Mouse (Mus musculus) hindbrain, embryonic 14.5 days (tissue): Measurements from ENCODE around the gene Gm17428. TPM values are rescaled to one million over a fixed set of nuclear protein-coding genes. Genes with fewer than 3 reads are reported as not detected.
"Not testable (repeated sequence)": the region's sequence is repeated elsewhere in the genome, so short reads cannot be mapped to it uniquely, and the experiment has no call there.

Experiments
- ATAC-seq: fragments of 200-750 bp; cut with Nextera tagmentation; 2 replicates; pipeline ENCODE4 v1.8.0; 2017; ENCODE audit warnings: moderate number of reproducible peaks, mild to moderate bottlenecking, moderate TSS enrichment, moderate library complexity; ENCODE audit not compliant: low FRiP score
- DNase-seq: peaks from one replicate; pipeline ENCODE4 v3.0.0-alpha.2; 2015; ENCODE audit warnings: low spot score
- H3K27ac ChIP-seq: fragments of 300-500 bp; sonication (generic); 2 replicates; pipeline ENCODE4 v1.5.1; 2014; ENCODE audit warnings: mild to moderate bottlenecking, moderate library complexity
- H3K27me3 ChIP-seq: fragments of 300-500 bp; sonication (generic); 2 replicates; pipeline ENCODE4 v1.6.1; 2014; ENCODE audit warnings: mild to moderate bottlenecking, low read length, mixed read lengths; ENCODE audit not compliant: control insufficient read depth, insufficient read depth
- H3K36me3 ChIP-seq: fragments of 300-500 bp; sonication (generic); replicated peaks from 2 replicates; pipeline ENCODE4 v1.6.1; 2014; ENCODE audit not compliant: control insufficient read depth, insufficient read depth
- H3K4me1 ChIP-seq: fragments of 300-500 bp; sonication (generic); replicated peaks from 2 replicates; pipeline ENCODE4 v1.6.1; 2014; ENCODE audit warnings: antibody characterized with exemption, low read length, mixed read lengths; ENCODE audit not compliant: control insufficient read depth, insufficient read depth
- H3K4me2 ChIP-seq: fragments of 300-500 bp; sonication (generic); replicated peaks from 2 replicates; pipeline ENCODE4 v1.6.1; 2014; ENCODE audit warnings: mild to moderate bottlenecking, moderate library complexity
- H3K4me3 ChIP-seq: fragments of 300-500 bp; sonication (generic); replicated peaks from 2 replicates; pipeline ENCODE4 v1.5.1; 2014; ENCODE audit warnings: mild to moderate bottlenecking, low read length
- H3K9ac ChIP-seq: fragments of 300-500 bp; sonication (generic); 2 replicates; pipeline ENCODE4 v1.6.1; 2014
- H3K9me3 ChIP-seq: fragments of 300-500 bp; sonication (generic); 2 replicates; pipeline ENCODE4 v1.6.1; 2016; ENCODE audit warnings: low read length; ENCODE audit not compliant: control insufficient read depth
- WGBS: fragments of 180-500 bp; shearing (Covaris S2); extraction: QIAGEN DNeasy Blood & Tissue Kit; methylation state at CpG from one replicate; pipeline ENCODE4 v1.1.7; 2014; 5-methylcytosine and 5-hydroxymethylcytosine counted together
- polyA plus RNA-seq: library from polyadenylated mRNA; unstranded; fragments of >200 nt; fragmentation: Nextera tagmentation; extraction: Ambion mirVana; gene quantifications from 2 replicates; pipeline ENCODE4 v1.2.1, GENCODE M21; 2014

Gm17428 gene
- polyA plus RNA-seq, 1 experiment from 2014 or later = not detected

- not testable (repeated sequence) for H3K27ac ChIP-seq, H3K9me3 ChIP-seq, H3K4me1 ChIP-seq, H3K36me3 ChIP-seq, H3K27me3 ChIP-seq, ATAC-seq, H3K4me3 ChIP-seq, H3K9ac ChIP-seq, H3K4me2 ChIP-seq, DNase-seq
- WGBS = 93% methylated on average over 11 of the region's 11 CpGs
Measured at GRCm38 (mm10) chr14:54947008-54947407, 29.7 kb upstream of the Gm17428 start.

- H3K4me1 ChIP-seq = no peaks in the 10 kb centered on the region
- no peak for DNase-seq
- H3K4me3 ChIP-seq = no peak overlapping the region
- H3K4me2 ChIP-seq = no peak overlapping the region
- ATAC-seq = no peak
- H3K36me3 ChIP-seq = no peaks in the 10 kb centered on the region
- WGBS = 88% methylated on average over 9 of the region's 9 CpGs
- H3K27ac ChIP-seq = no peak overlapping the region
- no peaks in the 10 kb centered on the region for H3K9me3 ChIP-seq
- no peaks in the 10 kb centered on the region for H3K27me3 ChIP-seq
- H3K9ac ChIP-seq = no peak overlapping the region
Measured at GRCm38 (mm10) chr14:54948781-54949180, 28.0 kb upstream of the Gm17428 start.

- Histone ChIP-seq H3K4me2 (no peak overlapping the region), H3K9me3 (no peaks in the 10 kb centered on the region), H3K27me3 (no peaks in the 10 kb centered on the region), H3K9ac (no peak overlapping the region), H3K27ac (no peak overlapping the region), H3K4me3 (no peak overlapping the region), H3K36me3 (no peaks in the 10 kb centered on the region), H3K4me1 (no peaks in the 10 kb centered on the region)
- ATAC-seq = no peak
- no peak for DNase-seq
- 62% methylated on average over 12 of the region's 12 CpGs for WGBS
Measured at GRCm38 (mm10) chr14:54950493-54950892, 26.2 kb upstream of the Gm17428 start.

GRCm38 (mm10) chr14:54951587-54951986 lies 25.1 kb upstream of the Gm17428 start:
- no peak for DNase-seq
- H3K27ac ChIP-seq = no peak overlapping the region
- H3K4me1 ChIP-seq = no peaks in the 10 kb centered on the region
- H3K4me3 ChIP-seq = no peak overlapping the region
- 90% methylated on average over 6 of the region's 6 CpGs for WGBS
- no peaks in the 10 kb centered on the region for H3K36me3 ChIP-seq
- ATAC-seq = no peak
- no peaks in the 10 kb centered on the region for H3K9me3 ChIP-seq
- no peaks in the 10 kb centered on the region for H3K27me3 ChIP-seq
- no peak overlapping the region for H3K4me2 ChIP-seq
- H3K9ac ChIP-seq = no peak overlapping the region

- WGBS = 92% methylated on average over 8 of the region's 8 CpGs
Measured at GRCm38 (mm10) chr14:54953664-54954206, 23.0 kb upstream of the Gm17428 start.

GRCm38 (mm10) chr14:54954474-54954873 lies 22.3 kb upstream of the Gm17428 start:
- DNase-seq (no peak), ATAC-seq (no peak)
- H3K4me1 ChIP-seq = no peaks in the 10 kb centered on the region
- no peak overlapping the region for H3K27ac ChIP-seq
- H3K9ac ChIP-seq = no peak overlapping the region
- H3K4me2 ChIP-seq = no peak overlapping the region
- H3K9me3 ChIP-seq = no peaks in the 10 kb centered on the region
- no peaks in the 10 kb centered on the region for H3K27me3 ChIP-seq
- no peak overlapping the region for H3K4me3 ChIP-seq
- 76% methylated on average over 3 of the region's 3 CpGs for WGBS
- no peaks in the 10 kb centered on the region for H3K36me3 ChIP-seq

More at GRCm38 (mm10) chr14:54953664-54954206, 23.0 kb upstream of the Gm17428 start:
- H3K9ac ChIP-seq = no peak overlapping the region
- ATAC-seq = no peak
- no peak overlapping the region for H3K4me2 ChIP-seq
- H3K4me3 ChIP-seq = no peak overlapping the region
- H3K27ac ChIP-seq = no peak overlapping the region
- no peak for DNase-seq
- no peaks in the 10 kb centered on the region for H3K9me3 ChIP-seq
- no peaks in the 10 kb centered on the region for H3K36me3 ChIP-seq
- H3K4me1 ChIP-seq = no peaks in the 10 kb centered on the region
- no peaks in the 10 kb centered on the region for H3K27me3 ChIP-seq

- Histone ChIP-seq H3K9ac (no peak overlapping the region), H3K27ac (no peak overlapping the region), H3K36me3 (no peaks in the 10 kb centered on the region), H3K4me2 (no peak overlapping the region), H3K4me1 (no peaks in the 10 kb centered on the region), H3K9me3 (no peaks in the 10 kb centered on the region), H3K27me3 (no peaks in the 10 kb centered on the region), H3K4me3 (no peak overlapping the region)
- DNase-seq (no peak), ATAC-seq (no peak)
- 87% methylated on average over 3 of the region's 3 CpGs for WGBS
Measured at GRCm38 (mm10) chr14:54955481-54955880, 21.3 kb upstream of the Gm17428 start.

- H3K9me3 ChIP-seq = no peaks in the 10 kb centered on the region
- H3K4me3 ChIP-seq = no peak overlapping the region
- H3K27me3 ChIP-seq = no peaks in the 10 kb centered on the region
- H3K9ac ChIP-seq = no peak overlapping the region
- H3K4me1 ChIP-seq = no peaks in the 10 kb centered on the region
- no peak for DNase-seq
- no peaks in the 10 kb centered on the region for H3K36me3 ChIP-seq
- H3K4me2 ChIP-seq = no peak overlapping the region
- no peak for ATAC-seq
- WGBS = 88% methylated on average over 9 of the region's 9 CpGs
- no peak overlapping the region for H3K27ac ChIP-seq
Measured at GRCm38 (mm10) chr14:54956533-54956932, 20.2 kb upstream of the Gm17428 start.

GRCm38 (mm10) chr14:54958503-54958902 lies 18.2 kb upstream of the Gm17428 start:
- DNase-seq = no peak
- no peak overlapping the region for H3K4me2 ChIP-seq
- no peak for ATAC-seq
- H3K9me3 ChIP-seq = no peaks in the 10 kb centered on the region
- H3K9ac ChIP-seq = no peak overlapping the region
- H3K4me1 ChIP-seq = no peaks in the 10 kb centered on the region
- H3K27me3 ChIP-seq = no peaks in the 10 kb centered on the region
- H3K27ac ChIP-seq = no peak overlapping the region
- H3K36me3 ChIP-seq = no peaks in the 10 kb centered on the region
- WGBS = 85% methylated on average over 4 of the region's 4 CpGs
- H3K4me3 ChIP-seq = no peak overlapping the region

GRCm38 (mm10) chr14:54959197-54959596 lies 17.5 kb upstream of the Gm17428 start:
- Histone ChIP-seq H3K9ac (no peak overlapping the region), H3K27me3 (no peaks in the 10 kb centered on the region), H3K36me3 (no peaks in the 10 kb centered on the region), H3K4me1 (no peaks in the 10 kb centered on the region), H3K27ac (no peak overlapping the region), H3K4me3 (no peak overlapping the region), H3K4me2 (no peak overlapping the region), H3K9me3 (no peaks in the 10 kb centered on the region)
- 85% methylated on average over 3 of the region's 3 CpGs for WGBS
- ATAC-seq (no peak), DNase-seq (no peak)
